Mouse (Mus musculus) limb, embryonic 15.5 days (tissue): ENCODE measurements around the gene Riok1. TPM values are rescaled to one million over a fixed set of nuclear protein-coding genes. Genes with fewer than 3 reads are reported as not detected.

ENCODE experiments used
- ATAC-seq: fragments of 200-750 bp; cut with Nextera tagmentation; 2 replicates; pipeline ENCODE4 v1.8.0; 2017; ENCODE audit warnings: low read depth, moderate TSS enrichment; ENCODE audit not compliant: insufficient number of reproducible peaks, low FRiP score, low TSS enrichment
- H3K27ac ChIP-seq: fragments of 300-500 bp; sonication (generic); 2 replicates; pipeline ENCODE4 v1.5.1; 2015; ENCODE audit warnings: moderate library complexity, mild to moderate bottlenecking, inconsistent platforms
- H3K27me3 ChIP-seq: fragments of 300-500 bp; sonication (generic); 2 replicates; pipeline ENCODE4 v1.6.1; 2015; ENCODE audit warnings: inconsistent platforms
- H3K36me3 ChIP-seq: fragments of 300-500 bp; sonication (generic); 2 replicates; pipeline ENCODE4 v1.6.1; 2015; ENCODE audit warnings: inconsistent platforms
- H3K4me1 ChIP-seq: fragments of 300-500 bp; sonication (generic); 2 replicates; pipeline ENCODE4 v1.6.1; 2015; ENCODE audit warnings: inconsistent platforms
- H3K4me2 ChIP-seq: fragments of 300-500 bp; sonication (generic); 2 replicates; pipeline ENCODE4 v1.6.1; 2015; ENCODE audit warnings: mild to moderate bottlenecking, inconsistent platforms
- H3K4me3 ChIP-seq: fragments of 300-500 bp; sonication (generic); 2 replicates; pipeline ENCODE4 v1.5.1; 2015; ENCODE audit warnings: mild to moderate bottlenecking, inconsistent platforms
- H3K9ac ChIP-seq: fragments of 300-500 bp; sonication (generic); 2 replicates; pipeline ENCODE4 v1.6.1; 2015; ENCODE audit warnings: inconsistent platforms
- H3K9me3 ChIP-seq: fragments of 300-500 bp; sonication (generic); 2 replicates; pipeline ENCODE4 v1.6.1; 2016; ENCODE audit warnings: inconsistent platforms
- WGBS: fragments of 180-500 bp; shearing (Covaris S2); methylation state at CpG from one replicate; pipeline ENCODE4 v1.1.7; 2015; 5-methylcytosine and 5-hydroxymethylcytosine counted together
- polyA plus RNA-seq: library from polyadenylated mRNA; unstranded; fragments of >200 nt; fragmentation: Nextera tagmentation; extraction: Ambion mirVana; gene quantifications from 2 replicates; pipeline ENCODE4 v1.2.1, GENCODE M21; 2015

Gene Riok1
- polyA plus RNA-seq, 1 experiment from 2014 or later, result 50.8 TPM

GRCm38 (mm10) chr13:38012436-38012835, 24.4 kb upstream of the Riok1 start:
- H3K9me3 ChIP-seq, result no peaks in the 10 kb centered on the region
- H3K36me3 ChIP-seq, result no peaks in the 10 kb centered on the region
- no peak overlapping the region for H3K27ac ChIP-seq
- H3K4me1 ChIP-seq, result no peaks in the 10 kb centered on the region
- no peaks in the 10 kb centered on the region for H3K27me3 ChIP-seq
- H3K4me2 ChIP-seq, result no peak overlapping the region
- no peak overlapping the region for H3K4me3 ChIP-seq
- ATAC-seq, result no peak
- 80% methylated on average over 5 of the region's 5 CpGs for WGBS
- no peak overlapping the region for H3K9ac ChIP-seq

GRCm38 (mm10) chr13:38015591-38015990, 21.2 kb upstream of the Riok1 start:
- H3K9me3 ChIP-seq, result no peaks in the 10 kb centered on the region
- no peaks in the 10 kb centered on the region for H3K36me3 ChIP-seq
- H3K4me2 ChIP-seq, result no peak overlapping the region
- H3K27me3 ChIP-seq, result no peaks in the 10 kb centered on the region
- H3K27ac ChIP-seq, result no peak overlapping the region
- H3K9ac ChIP-seq, result no peak overlapping the region
- no peaks in the 10 kb centered on the region for H3K4me1 ChIP-seq
- 84% methylated on average over 4 of the region's 4 CpGs for WGBS
- no peak overlapping the region for H3K4me3 ChIP-seq
- no peak for ATAC-seq

GRCm38 (mm10) chr13:38018791-38019190, 18.0 kb upstream of the Riok1 start:
- no peak overlapping the region for H3K9ac ChIP-seq
- H3K4me2 ChIP-seq, result no peak overlapping the region
- no peaks in the 10 kb centered on the region for H3K9me3 ChIP-seq
- H3K27me3 ChIP-seq, result no peaks in the 10 kb centered on the region
- no peak overlapping the region for H3K27ac ChIP-seq
- H3K4me1 ChIP-seq, result no peaks in the 10 kb centered on the region
- WGBS, result 68% methylated on average over 3 of the region's 3 CpGs
- ATAC-seq, result no peak
- no peaks in the 10 kb centered on the region for H3K36me3 ChIP-seq
- no peak overlapping the region for H3K4me3 ChIP-seq

- WGBS, result 45% methylated on average over 4 of the region's 4 CpGs
- Histone ChIP-seq H3K4me1 (no peaks in the 10 kb centered on the region), H3K9ac (no peak overlapping the region), H3K27ac (no peak overlapping the region), H3K9me3 (no peaks in the 10 kb centered on the region), H3K36me3 (no peaks in the 10 kb centered on the region), H3K27me3 (no peaks in the 10 kb centered on the region), H3K4me3 (no peak overlapping the region), H3K4me2 (no peak overlapping the region)
- no peak for ATAC-seq
These were observed 10.9 kb upstream of the Riok1 start for GRCm38 (mm10) chr13:38025874-38026273.

GRCm38 (mm10) chr13:38027618-38028248, 9.1 kb upstream of the Riok1 start:
- H3K4me1 ChIP-seq, result no peaks in the 10 kb centered on the region
- no peaks in the 10 kb centered on the region for H3K36me3 ChIP-seq
- H3K9me3 ChIP-seq, result no peaks in the 10 kb centered on the region
- H3K27me3 ChIP-seq, result no peaks in the 10 kb centered on the region
- H3K4me2 ChIP-seq, result no peak overlapping the region
- no peak overlapping the region for H3K27ac ChIP-seq
- ATAC-seq, result no peak
- H3K9ac ChIP-seq, result no peak overlapping the region
- WGBS, result 53% methylated on average over 6 of the region's 6 CpGs
- no peak overlapping the region for H3K4me3 ChIP-seq

- no peak overlapping the region for H3K27ac ChIP-seq
- no peak overlapping the region for H3K4me2 ChIP-seq
- H3K36me3 ChIP-seq, result no peaks in the 10 kb centered on the region
- ATAC-seq, result no peak
- H3K27me3 ChIP-seq, result no peaks in the 10 kb centered on the region
- 81% methylated on average over 4 of the region's 4 CpGs for WGBS
- H3K9me3 ChIP-seq, result no peaks in the 10 kb centered on the region
- H3K4me3 ChIP-seq, result no peak overlapping the region
- H3K4me1 ChIP-seq, result no peaks in the 10 kb centered on the region
- no peak overlapping the region for H3K9ac ChIP-seq
These were observed 8.4 kb upstream of the Riok1 start for GRCm38 (mm10) chr13:38028407-38028806.

- Histone ChIP-seq H3K27me3 (no peaks in the 10 kb centered on the region), H3K4me2 (peak within 1 kb of the TSS; percentile 81), H3K27ac (peak within 1 kb of the TSS; percentile 80), H3K9me3 (no peaks in the 10 kb centered on the region), H3K9ac (peak within 1 kb of the TSS; percentile 67), H3K4me1 (peaks cover 16% of the 10 kb centered on the region), H3K4me3 (peak within 1 kb of the TSS; percentile 65), H3K36me3 (peaks cover 25% of the 10 kb centered on the region)
- WGBS, result under 1% methylated on average over 47 of the region's 47 CpGs
- peak; percentile 92 for ATAC-seq
These were observed 371 bp downstream of the Riok1 start, which contains the start of gene Cage1 for GRCm38 (mm10) chr13:38037044-38037687. Gene Cage1 (minus strand): TSS chr13:38037069.

GRCm38 (mm10) chr13:38037811-38038210, 1.0 kb downstream of the Riok1 start:
- WGBS, result 37% methylated on average over 12 of the region's 12 CpGs
- H3K9me3 ChIP-seq, result no peaks in the 10 kb centered on the region
- no peak overlapping the region for H3K27ac ChIP-seq
- H3K4me2 ChIP-seq, result peak overlapping the region; percentile 81
- H3K4me3 ChIP-seq, result peak overlapping the region; percentile 65
- peaks cover 30% of the 10 kb centered on the region for H3K36me3 ChIP-seq
- peak overlapping the region; percentile 67 for H3K9ac ChIP-seq
- peaks cover 16% of the 10 kb centered on the region for H3K4me1 ChIP-seq
- no peaks in the 10 kb centered on the region for H3K27me3 ChIP-seq
- ATAC-seq, result no peak

- H3K4me3 ChIP-seq, result no peak overlapping the region
- ATAC-seq, result no peak
- H3K27ac ChIP-seq, result no peak overlapping the region
- WGBS, result 85% methylated on average over 3 of the region's 3 CpGs
- no peaks in the 10 kb centered on the region for H3K27me3 ChIP-seq
- H3K9ac ChIP-seq, result no peak overlapping the region
- H3K36me3 ChIP-seq, result peaks cover 95% of the 10 kb centered on the region
- no peaks in the 10 kb centered on the region for H3K4me1 ChIP-seq
- no peak overlapping the region for H3K4me2 ChIP-seq
- H3K9me3 ChIP-seq, result no peaks in the 10 kb centered on the region
These were observed 13.1 kb downstream of the Riok1 start for GRCm38 (mm10) chr13:38049888-38050287.

- Histone ChIP-seq H3K4me2 (no peak overlapping the region), H3K27ac (no peak overlapping the region), H3K9ac (no peak overlapping the region), H3K4me1 (no peaks in the 10 kb centered on the region), H3K4me3 (no peak overlapping the region), H3K27me3 (no peaks in the 10 kb centered on the region), H3K9me3 (no peaks in the 10 kb centered on the region), H3K36me3 (peaks cover 47% of the 10 kb centered on the region)
- 93% methylated on average over 9 of the region's 11 CpGs for WGBS
- ATAC-seq, result no peak
These were observed 25.9 kb downstream of the Riok1 start for GRCm38 (mm10) chr13:38062678-38063077.

- H3K9me3 ChIP-seq, result no peaks in the 10 kb centered on the region
- 62% methylated on average over 11 of the region's 11 CpGs for WGBS
- no peaks in the 10 kb centered on the region for H3K27me3 ChIP-seq
- no peaks in the 10 kb centered on the region for H3K4me1 ChIP-seq
- no peak overlapping the region for H3K4me3 ChIP-seq
- ATAC-seq, result no peak
- H3K36me3 ChIP-seq, result peaks cover 27% of the 10 kb centered on the region
- H3K27ac ChIP-seq, result no peak overlapping the region
- no peak overlapping the region for H3K4me2 ChIP-seq
- H3K9ac ChIP-seq, result no peak overlapping the region
These were observed 28.3 kb downstream of the Riok1 start for GRCm38 (mm10) chr13:38064854-38065663.

GRCm38 (mm10) chr13:38070945-38071344, 34.1 kb downstream of the Riok1 start:
- H3K9me3 ChIP-seq, result no peaks in the 10 kb centered on the region
- no peak for ATAC-seq
- WGBS, result 47% methylated on average over 4 of the region's 4 CpGs

More at GRCm38 (mm10) chr13:38070945-38071344, 34.1 kb downstream of the Riok1 start:
- Histone ChIP-seq H3K27me3 (no peaks in the 10 kb centered on the region), H3K4me2 (no peak overlapping the region), H3K27ac (0 out of 2 replicates have a peak overlapping the region, but pooled peaks have one; percentile 3), H3K36me3 (no peaks in the 10 kb centered on the region; the same call in 1 of the 2 replicates), H3K4me1 (0 out of 2 replicates have a peak, but pooled peaks cover 5% of the 10 kb centered on the region), H3K4me3 (no peak overlapping the region), H3K9ac (no peak overlapping the region)
